Mouse (Mus musculus) urinary bladder, adult 18-20 months (tissue): ENCODE measurements around the gene Slc25a40.

ENCODE experiments used
- DNase-seq, 2 experiments: peaks; one replicate each; pipeline ENCODE4 v3.0.0; 2022; ENCODE audit warnings: low spot score in 2 of 2, mixed read lengths in 2 of 2

Gene Slc25a40

DNA sequence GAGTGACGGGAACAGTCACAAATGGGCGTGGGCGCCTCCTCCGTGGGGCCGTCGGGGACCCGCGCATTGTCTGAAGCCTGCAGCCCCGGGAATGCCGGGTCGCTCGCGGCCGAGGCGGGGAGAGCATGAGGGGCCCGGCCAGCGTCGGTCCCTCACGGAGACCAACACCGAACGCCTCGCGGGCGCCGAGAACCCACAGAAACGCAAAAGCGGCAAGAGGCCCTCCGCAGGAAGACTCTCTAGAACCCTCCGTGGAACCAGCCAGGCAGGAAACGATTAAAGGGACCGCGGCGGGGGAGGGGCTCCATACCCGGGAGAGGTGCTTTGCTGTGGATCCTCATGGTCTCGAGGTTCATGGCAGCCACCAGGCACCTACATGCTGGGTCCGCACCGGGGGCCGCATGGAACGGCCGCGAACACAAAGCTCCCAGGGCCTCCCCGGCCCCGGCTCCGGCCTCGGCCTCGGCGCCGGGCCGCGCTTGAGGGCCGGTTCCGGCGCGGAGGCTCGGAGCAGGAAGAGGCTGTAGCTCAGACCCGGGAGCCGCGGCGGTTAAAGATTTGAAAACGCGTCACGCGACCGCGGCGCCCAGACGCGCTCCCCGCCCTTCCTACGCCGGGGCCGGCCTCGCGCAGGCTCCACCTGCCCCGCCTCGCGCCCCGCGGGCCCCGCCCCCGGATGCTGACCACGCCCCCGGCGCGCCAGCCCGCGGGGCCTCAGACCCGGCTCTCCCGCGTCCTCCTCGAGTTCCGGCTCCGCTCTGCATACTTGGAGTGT, at the start of gene Slc25a40, which contains the start of gene Dbf4:
Gene Slc25a40 (plus strand): TSS at position 694 of the 775 bp plus-strand sequence.
Gene Dbf4 (minus strand): TSS at position 560 of the 775 bp plus-strand sequence.
- DNase-seq = peak; percentile 88

- DNase-seq = no peak
Measured at GRCm38 (mm10) chr5:8373415-8373814, 49.2 kb upstream of the Slc25a40 start.

- DNase-seq = no peak
Measured at GRCm38 (mm10) chr5:8374297-8374906, 48.2 kb upstream of the Slc25a40 start.

DNA sequence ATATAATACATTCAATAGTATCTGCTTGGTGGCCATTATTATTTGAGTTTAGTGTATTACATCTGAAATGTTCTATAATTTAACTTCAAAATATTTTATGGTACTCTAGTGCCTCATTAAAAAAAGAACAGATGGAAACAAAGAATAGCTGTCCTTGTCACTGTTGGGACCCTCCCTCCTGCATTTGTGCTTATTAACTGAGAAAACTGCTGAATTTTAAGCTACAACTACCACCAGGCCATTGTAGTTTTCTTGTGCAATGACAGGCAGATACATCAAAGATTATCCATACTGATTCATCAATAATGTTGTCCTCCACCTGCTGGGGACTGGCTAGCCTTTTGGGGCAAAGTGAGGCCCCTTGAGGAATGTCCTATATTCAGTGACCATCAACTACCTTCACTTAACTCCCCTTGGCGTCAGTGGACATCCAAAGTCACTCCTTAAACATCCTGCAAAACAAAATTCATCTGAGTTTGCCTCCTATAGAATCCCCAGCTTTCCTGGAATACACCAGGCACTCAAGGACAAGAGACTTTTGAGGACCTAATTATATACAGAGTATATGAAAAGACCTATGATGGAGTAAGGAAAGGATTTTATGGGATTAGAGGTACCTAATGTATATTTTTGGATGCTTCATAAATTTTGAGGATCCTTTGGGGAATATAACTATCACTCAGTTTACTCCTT, 28.6 kb upstream of the Slc25a40 start:
- no peak for DNase-seq

GRCm38 (mm10) chr5:8397587-8398249, 24.9 kb upstream of the Slc25a40 start:
- DNase-seq = no peak

DNA sequence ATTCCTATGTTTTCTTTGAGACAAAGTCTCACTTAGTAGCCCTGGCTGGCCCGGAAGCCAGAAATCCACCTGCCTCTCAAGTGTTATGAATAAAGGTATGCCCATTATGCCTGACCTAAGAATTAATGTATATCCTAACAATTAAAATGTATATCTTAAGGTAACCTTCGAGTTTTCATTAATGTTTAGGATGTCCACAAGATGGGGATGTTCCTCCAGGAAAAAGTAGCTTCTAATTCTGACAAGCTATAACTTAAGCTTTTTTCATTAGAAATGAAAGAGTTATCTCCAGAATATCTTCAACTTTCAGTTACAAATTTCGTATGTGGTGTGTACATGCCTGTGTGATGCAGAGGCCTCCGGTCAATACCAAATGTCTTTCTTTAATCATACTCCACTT, 13.9 kb upstream of the Slc25a40 start:
- DNase-seq = no peak

DNA sequence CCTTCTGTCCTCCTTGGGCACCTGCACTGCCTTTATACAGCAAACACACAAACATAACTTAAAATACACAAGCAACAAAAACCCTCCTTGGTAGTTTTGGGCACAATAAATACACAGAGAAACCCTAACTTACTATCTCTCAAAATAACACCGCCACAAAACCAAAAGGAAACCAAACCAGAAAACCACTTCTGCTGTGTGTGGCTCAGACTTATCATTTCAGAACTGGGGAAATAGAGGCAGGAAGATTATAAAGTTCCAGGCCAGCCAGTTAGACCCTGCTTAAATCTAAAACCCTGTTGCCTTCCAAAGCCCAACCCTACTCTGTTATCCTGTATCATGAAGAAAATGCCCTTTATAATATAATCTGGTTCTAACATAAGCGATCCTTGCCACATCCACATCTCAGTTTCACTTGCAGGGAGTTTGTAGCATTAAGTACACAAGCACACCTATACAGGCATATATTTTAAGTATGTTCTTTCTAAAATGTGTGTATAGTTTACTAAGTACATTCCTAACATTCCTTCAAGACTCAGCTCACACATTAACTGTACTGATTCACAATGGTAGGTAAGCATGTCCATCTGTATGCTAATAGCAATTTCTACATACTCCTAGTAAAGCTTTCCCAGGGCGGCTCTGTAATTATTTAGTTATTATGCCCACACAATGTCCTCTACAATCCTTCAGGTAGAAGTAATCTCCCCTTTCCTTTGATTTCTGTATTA, 5.8 kb upstream of the Slc25a40 start:
- DNase-seq = no peak

DNA sequence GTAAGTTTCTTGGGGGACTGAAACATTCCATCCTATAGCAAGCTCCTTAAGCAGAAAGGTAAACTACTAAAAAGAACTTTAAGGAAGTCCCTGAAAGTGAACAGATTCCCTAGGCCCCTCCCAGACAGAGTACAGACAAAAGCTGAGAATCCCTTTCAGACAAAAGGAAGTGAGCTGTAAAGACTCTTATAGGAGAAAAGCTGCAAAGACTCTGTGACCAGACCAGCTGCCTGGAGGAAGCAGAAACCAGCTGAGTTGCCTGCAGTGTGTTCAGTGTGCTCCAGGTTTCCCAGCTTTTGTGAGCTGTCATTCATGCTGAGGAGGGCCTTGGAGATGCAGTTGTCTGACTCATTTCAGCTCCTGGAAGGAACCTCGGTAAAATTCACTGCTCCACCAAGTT, 5.2 kb upstream of the Slc25a40 start:
- DNase-seq = no peak

DNA sequence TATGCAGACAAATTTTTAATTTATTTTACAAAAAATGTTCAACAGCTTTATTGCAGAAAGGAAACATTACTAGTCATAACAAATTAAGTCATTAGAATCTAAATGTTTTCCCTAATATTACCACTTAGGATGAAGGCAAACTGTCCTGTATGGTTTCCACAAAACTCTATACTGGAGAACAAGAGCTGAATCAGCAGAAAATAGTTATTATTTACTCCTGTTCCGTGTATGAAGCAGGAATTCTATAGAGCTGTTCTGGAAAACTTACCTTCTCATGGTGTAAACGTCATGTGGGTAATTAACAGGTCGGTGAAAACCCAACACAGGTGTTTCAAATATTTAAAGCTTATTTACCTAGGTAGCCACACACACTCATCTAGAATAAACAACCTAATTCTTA, 1.2 kb upstream of the Slc25a40 start:
- DNase-seq = no peak

- no peak for DNase-seq
Measured at GRCm38 (mm10) chr5:8422932-8423928, 580 bp downstream of the Slc25a40 start.

- DNase-seq = no peak
Measured at GRCm38 (mm10) chr5:8424116-8424515, 1.5 kb downstream of the Slc25a40 start.

DNA sequence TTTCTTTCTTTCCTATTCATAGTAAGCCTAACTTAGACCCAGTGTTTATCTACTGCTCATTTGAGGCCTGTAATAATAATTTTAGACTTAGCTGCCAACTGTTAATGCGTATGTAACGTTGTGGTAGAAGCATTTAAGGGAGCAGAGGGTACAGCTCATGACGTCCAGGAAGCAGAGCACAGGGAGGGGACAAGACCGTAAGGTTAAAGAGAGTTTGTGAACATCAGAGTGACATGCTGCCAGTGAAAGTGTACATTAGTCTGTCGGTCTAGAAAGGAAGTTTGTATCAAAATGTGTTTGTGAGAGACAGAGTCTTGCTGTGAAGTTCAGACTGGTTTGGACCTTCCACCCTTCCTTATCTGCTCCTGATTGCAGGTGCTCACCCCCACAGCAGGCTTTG, 3.2 kb downstream of the Slc25a40 start:
- no peak for DNase-seq

GRCm38 (mm10) chr5:8437481-8438156, 15.0 kb downstream of the Slc25a40 start:
- DNase-seq = no peak

GRCm38 (mm10) chr5:8439095-8439494, 16.4 kb downstream of the Slc25a40 start:
- no peak for DNase-seq

DNA sequence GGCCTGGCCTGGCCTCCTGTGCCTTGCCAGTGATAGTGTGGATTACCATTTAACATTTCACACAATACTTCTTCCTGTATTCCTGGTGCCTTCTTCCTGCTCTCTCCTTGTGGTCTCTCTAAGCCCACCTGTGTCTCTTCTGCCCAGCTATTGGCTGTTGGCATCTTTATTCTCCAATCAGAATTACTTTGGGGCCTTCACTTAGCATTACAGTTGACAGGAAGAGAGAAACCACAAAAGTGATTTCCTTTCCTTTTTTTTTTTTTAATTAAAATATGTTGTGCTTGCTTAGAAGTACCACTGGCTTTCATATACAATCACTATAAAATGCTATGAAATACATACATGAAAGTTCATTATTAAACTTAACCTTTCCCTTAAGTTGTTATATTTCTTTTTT, 32.9 kb downstream of the Slc25a40 start:
- no peak for DNase-seq

GRCm38 (mm10) chr5:8456561-8456960, 33.9 kb downstream of the Slc25a40 start:
- DNase-seq = no peak

DNA sequence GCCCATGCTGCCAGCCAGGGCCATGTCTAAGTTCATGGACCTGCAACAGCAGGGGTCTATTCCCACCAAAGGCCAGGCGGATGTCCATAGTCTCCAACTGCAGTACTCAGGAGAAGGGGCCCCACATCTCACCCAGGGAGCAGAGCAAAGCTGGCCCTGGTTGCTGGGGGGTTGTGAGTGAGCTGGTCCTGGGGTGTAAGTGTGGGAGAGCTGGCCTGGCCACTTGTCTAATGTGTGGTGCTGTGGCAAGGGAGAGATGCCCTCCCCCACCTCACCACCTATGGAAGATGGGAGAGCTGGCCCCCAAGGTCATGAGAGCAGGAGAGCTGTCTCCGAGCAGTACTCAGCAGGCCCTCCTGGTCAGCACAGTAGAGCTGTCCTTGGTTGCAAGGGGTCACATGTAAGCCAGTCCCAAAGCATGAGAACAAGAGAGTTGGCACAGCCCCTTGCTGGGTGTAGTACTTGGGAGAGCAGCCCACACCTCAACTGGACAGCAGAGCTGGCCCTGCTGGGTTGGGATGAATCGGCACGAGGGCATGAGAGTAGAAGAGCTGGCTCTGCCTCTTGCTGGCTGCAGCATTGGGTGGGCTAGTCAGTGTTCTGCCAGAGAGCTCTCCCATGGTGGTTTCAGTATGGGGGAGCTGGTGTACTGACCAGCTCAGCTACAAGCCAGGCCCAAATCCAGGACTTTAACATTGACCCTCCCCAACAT, 65.5 kb downstream of the Slc25a40 start:
- DNase-seq = no peak

GRCm38 (mm10) chr5:8488701-8489297, 66.1 kb downstream of the Slc25a40 start:
- DNase-seq = no peak
